Mouse (Mus musculus): ENCODE data around the gene Ninj1. TPM values are rescaled to one million over a fixed set of nuclear protein-coding genes. Genes with fewer than 3 reads are reported as not detected.
A peak's percentile ranks its signal among the peaks of the same experiment; 100 is the strongest.

The Ninj1 gene
- polyA plus RNA-seq (2016; fragmentation: Nextera tagmentation; extraction: Ambion mirVana) = 14.3 and 16.9 TPM in 2 replicates

- Histone ChIP-seq H3K4me2 (peak within 1 kb of the TSS; percentile 100), H3K4me1 (peaks cover 36% of the 10 kb centered on the region), H3K27me3 (peaks cover 37% of the 10 kb centered on the region), H3K9ac (peak within 1 kb of the TSS; percentile 62), H3K36me3 (replicated peaks) (no peaks in the 10 kb centered on the region), H3K4me3 (replicated peaks) (peak within 1 kb of the TSS; percentile 65), H3K27ac (no peak within 1 kb of the TSS), H3K9me3 (no peaks in the 10 kb centered on the region)
- peak; percentile 94 for ATAC-seq (ENCODE audit: low FRiP score)
- under 1% methylated on average over 80 of the region's 87 CpGs for WGBS
Observed at GRCm38 (mm10) chr13:49187288-49188218, at the start of gene Ninj1. Ninj1 (plus strand) TSS chr13:49187485.

GRCm38 (mm10) chr13:49140567-49140966 lies 46.7 kb upstream of the Ninj1 start:
- no peak overlapping the region for H3K27ac ChIP-seq
- H3K4me3 ChIP-seq (replicated peaks) = no peak overlapping the region
- no peak for ATAC-seq (ENCODE audit: low FRiP score)
- no peak overlapping the region for H3K9ac ChIP-seq
- H3K36me3 ChIP-seq (replicated peaks) = peaks cover 14% of the 10 kb centered on the region; the same call in 1 of the 2 replicates
- WGBS = 63% methylated on average over 4 of the region's 4 CpGs
- H3K27me3 ChIP-seq = no peaks in the 10 kb centered on the region
- H3K4me2 ChIP-seq = no peak overlapping the region
- H3K4me1 ChIP-seq = peaks cover 32% of the 10 kb centered on the region
- no peaks in the 10 kb centered on the region for H3K9me3 ChIP-seq

- H3K4me1 ChIP-seq = peaks cover 44% of the 10 kb centered on the region
- no peak overlapping the region for H3K27ac ChIP-seq
- H3K27me3 ChIP-seq = peaks cover 7% of the 10 kb centered on the region
- peaks cover 11% of the 10 kb centered on the region; the same call in 1 of the 2 replicates for H3K36me3 ChIP-seq (replicated peaks)
- no peak overlapping the region for H3K4me2 ChIP-seq
- ATAC-seq (ENCODE audit: low FRiP score) = no peak
- H3K9ac ChIP-seq = no peak overlapping the region
- WGBS = 86% methylated on average over 5 of the region's 5 CpGs
- no peak overlapping the region for H3K4me3 ChIP-seq (replicated peaks)
- H3K9me3 ChIP-seq = no peaks in the 10 kb centered on the region
Observed at GRCm38 (mm10) chr13:49142396-49142795, 44.9 kb upstream of the Ninj1 start.

- WGBS = 92% methylated on average over 7 of the region's 7 CpGs
- H3K9me3 ChIP-seq = no peaks in the 10 kb centered on the region
- no peak overlapping the region for H3K4me3 ChIP-seq (replicated peaks)
- H3K27me3 ChIP-seq = peaks cover 7% of the 10 kb centered on the region
- no peak overlapping the region for H3K4me2 ChIP-seq
- peaks cover 11% of the 10 kb centered on the region; the same call in 1 of the 2 replicates for H3K36me3 ChIP-seq (replicated peaks)
- ATAC-seq (ENCODE audit: low FRiP score) = no peak
- peaks cover 49% of the 10 kb centered on the region for H3K4me1 ChIP-seq
- no peak overlapping the region for H3K27ac ChIP-seq
- no peak overlapping the region for H3K9ac ChIP-seq
Observed at GRCm38 (mm10) chr13:49143323-49143722, 44.0 kb upstream of the Ninj1 start.

- peak overlapping the region; percentile 12; the same call in 1 of the 2 replicates for H3K9ac ChIP-seq
- peaks cover 5% of the 10 kb centered on the region; the same call in 1 of the 2 replicates for H3K36me3 ChIP-seq (replicated peaks)
- H3K4me3 ChIP-seq (replicated peaks) = no peak overlapping the region
- H3K4me2 ChIP-seq = peak overlapping the region; percentile 95
- WGBS = 51% methylated on average over 6 of the region's 6 CpGs
- H3K4me1 ChIP-seq = peaks cover 50% of the 10 kb centered on the region
- H3K27me3 ChIP-seq = peaks cover 17% of the 10 kb centered on the region
- no peaks in the 10 kb centered on the region for H3K9me3 ChIP-seq
- no peak overlapping the region for H3K27ac ChIP-seq
- ATAC-seq (ENCODE audit: low FRiP score) = no peak
Observed at GRCm38 (mm10) chr13:49144451-49144850, 42.8 kb upstream of the Ninj1 start.

- H3K27ac ChIP-seq = no peak overlapping the region
- ATAC-seq (ENCODE audit: low FRiP score) = no peak
- H3K9ac ChIP-seq = peak overlapping the region; percentile 13; the same call in 1 of the 2 replicates
- 53% methylated on average over 7 of the region's 7 CpGs for WGBS
- peaks cover 5% of the 10 kb centered on the region; the same call in 1 of the 2 replicates for H3K36me3 ChIP-seq (replicated peaks)
- H3K27me3 ChIP-seq = peaks cover 26% of the 10 kb centered on the region
- peak overlapping the region; percentile 95 for H3K4me2 ChIP-seq
- H3K4me3 ChIP-seq (replicated peaks) = peak overlapping the region; percentile 86
- H3K9me3 ChIP-seq = no peaks in the 10 kb centered on the region
- peaks cover 49% of the 10 kb centered on the region for H3K4me1 ChIP-seq
Observed at GRCm38 (mm10) chr13:49145396-49145795, 41.9 kb upstream of the Ninj1 start.

- H3K4me1 ChIP-seq = peaks cover 42% of the 10 kb centered on the region
- H3K4me2 ChIP-seq = peak overlapping the region; percentile 95
- peak overlapping the region; percentile 91 for H3K9ac ChIP-seq
- ATAC-seq (ENCODE audit: low FRiP score) = 0 out of 2 replicates have a peak, but pooled peaks have one; percentile 2
- WGBS = 20% methylated on average over 17 of the region's 17 CpGs
- H3K9me3 ChIP-seq = no peaks in the 10 kb centered on the region
- peaks cover 4% of the 10 kb centered on the region; the same call in 1 of the 2 replicates for H3K36me3 ChIP-seq (replicated peaks)
- H3K27me3 ChIP-seq = peaks cover 26% of the 10 kb centered on the region
- peak overlapping the region; percentile 86 for H3K4me3 ChIP-seq (replicated peaks)
- peak overlapping the region; percentile 86; the same call in 1 of the 2 replicates for H3K27ac ChIP-seq
Observed at GRCm38 (mm10) chr13:49146040-49146697, 41.1 kb upstream of the Ninj1 start.

GRCm38 (mm10) chr13:49146698-49147006 lies 40.6 kb upstream of the Ninj1 start:
- no peak for ATAC-seq (ENCODE audit: low FRiP score)
- H3K4me3 ChIP-seq (replicated peaks) = peak overlapping the region; percentile 86
- peak overlapping the region; percentile 86 for H3K27ac ChIP-seq
- whole genome bisulfite sequencing = under 1% methylated on average over 43 of the region's 44 CpGs
- peak overlapping the region; percentile 91 for H3K9ac ChIP-seq
- peaks cover 26% of the 10 kb centered on the region for H3K27me3 ChIP-seq
- peaks cover 42% of the 10 kb centered on the region for H3K4me1 ChIP-seq
- H3K36me3 ChIP-seq (replicated peaks) = no peaks in the 10 kb centered on the region
- H3K4me2 ChIP-seq = peak overlapping the region; percentile 95
- no peaks in the 10 kb centered on the region for H3K9me3 ChIP-seq

GRCm38 (mm10) chr13:49147007-49147857 lies 40.1 kb upstream of the Ninj1 start:
- H3K4me2 ChIP-seq = peak overlapping the region; percentile 95
- H3K9ac ChIP-seq = peak overlapping the region; percentile 91
- H3K36me3 ChIP-seq (replicated peaks) = no peaks in the 10 kb centered on the region
- WGBS = under 1% methylated on average over 84 of the region's 98 CpGs
- H3K27ac ChIP-seq = peak overlapping the region; percentile 86
- ATAC-seq (ENCODE audit: low FRiP score) = peak; percentile 88
- H3K27me3 ChIP-seq = peaks cover 26% of the 10 kb centered on the region
- peak overlapping the region; percentile 86 for H3K4me3 ChIP-seq (replicated peaks)
- peaks cover 41% of the 10 kb centered on the region for H3K4me1 ChIP-seq
- no peaks in the 10 kb centered on the region for H3K9me3 ChIP-seq

- H3K4me1 ChIP-seq = peaks cover 36% of the 10 kb centered on the region
Observed at GRCm38 (mm10) chr13:49147858-49148226, 39.4 kb upstream of the Ninj1 start, which contains the start of gene Wnk2. Wnk2 (minus strand) TSS chr13:49148014.

GRCm38 (mm10) chr13:49148687-49149086 lies 38.6 kb upstream of the Ninj1 start:
- Histone ChIP-seq H3K9ac (no peak overlapping the region), H3K27ac (no peak overlapping the region), H3K36me3 (replicated peaks) (no peaks in the 10 kb centered on the region), H3K4me3 (replicated peaks) (no peak overlapping the region), H3K27me3 (peaks cover 26% of the 10 kb centered on the region), H3K9me3 (no peaks in the 10 kb centered on the region), H3K4me1 (peaks cover 35% of the 10 kb centered on the region), H3K4me2 (no peak overlapping the region)
- ATAC-seq (ENCODE audit: low FRiP score) = no peak
- WGBS = 76% methylated on average over 4 of the region's 4 CpGs

More at GRCm38 (mm10) chr13:49147858-49148226, 39.4 kb upstream of the Ninj1 start, which contains the start of gene Wnk2:
- Histone ChIP-seq H3K9me3 (no peaks in the 10 kb centered on the region), H3K9ac (peak within 1 kb of the TSS; percentile 91), H3K27me3 (peaks cover 26% of the 10 kb centered on the region), H3K4me2 (peak within 1 kb of the TSS; percentile 95), H3K36me3 (replicated peaks) (no peaks in the 10 kb centered on the region), H3K4me3 (replicated peaks) (peak within 1 kb of the TSS; percentile 86), H3K27ac (peak within 1 kb of the TSS; percentile 86)
- ATAC-seq (ENCODE audit: low FRiP score) = peak; percentile 85
- WGBS = under 1% methylated on average over 33 of the region's 43 CpGs

All from forebrain, embryonic 12.5 days (tissue).